Mouse (Mus musculus): ENCODE measurements around the gene Zfp113. TPM values are rescaled to one million over a fixed set of nuclear protein-coding genes. Genes with fewer than 3 reads are reported as not detected.

Gene Zfp113
- polyA plus RNA-seq, 1 experiment = 3.0 TPM

DNA sequence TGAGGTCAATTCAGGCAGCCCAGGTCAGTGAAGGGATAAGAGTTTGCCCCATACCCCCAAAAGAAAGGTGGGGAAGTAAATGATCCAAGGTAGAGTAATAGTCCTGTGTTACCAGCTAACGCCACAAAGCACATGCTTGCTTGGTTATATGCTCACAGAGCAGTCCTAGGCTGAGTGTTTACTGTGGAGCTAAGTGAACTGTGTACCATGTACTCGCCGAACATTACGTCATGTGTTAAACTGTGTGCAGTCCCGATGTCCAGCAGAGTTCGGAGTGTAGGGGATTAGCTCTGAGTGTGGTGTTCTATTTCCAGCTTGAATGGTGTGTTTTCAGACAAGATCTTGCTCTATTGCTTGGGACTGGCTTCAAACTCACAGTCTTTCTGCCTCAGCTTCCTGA is 61.1 kb downstream of the Zfp113 start:
- TF ChIP-seq POLR2A (IDR thresholded peaks at IDR 0.05; ENCODE audit: insufficient read length, low read depth) (no peak), MYOD1 (IDR thresholded peaks at IDR 0.05; ENCODE audit: control insufficient read depth in 1 of 3, insufficient read length in 2 of 3, low read depth in 2 of 3) (no peak), CEBPB (IDR thresholded peaks at IDR 0.05; ENCODE audit: insufficient read depth, poor library complexity, severe bottlenecking) (no peak), REST (IDR thresholded peaks at IDR 0.05; ENCODE audit: insufficient read depth, insufficient read length) (no peak), TCF12 (IDR thresholded peaks at IDR 0.05; ENCODE audit: insufficient read depth, poor library complexity, severe bottlenecking) (no peak), MYOG (IDR thresholded peaks at IDR 0.05; ENCODE audit: control insufficient read depth in 1 of 3, insufficient read depth in 1 of 3, insufficient read length in 2 of 3, low read depth in 2 of 3) (no peak), MAX (IDR thresholded peaks at IDR 0.05; ENCODE audit: low read depth) (no peak), TCF3 (IDR thresholded peaks at IDR 0.05; ENCODE audit: insufficient read length, low read depth) (no peak), POLR2AphosphoS2 (IDR thresholded peaks at IDR 0.05; ENCODE audit: insufficient read length, low read depth) (no peak), E2F4 (IDR thresholded peaks at IDR 0.05; ENCODE audit: insufficient read depth) (no peak)
- Histone ChIP-seq H3ac (ENCODE audit: control insufficient read depth, insufficient read length) (no peak overlapping the region), H3K27me3 (ENCODE audit: control insufficient read depth, insufficient read depth, insufficient read length) (no peaks in the 10 kb centered on the region), H3K79me2 (ENCODE audit: control insufficient read depth, insufficient read depth) (peaks cover 25% of the 10 kb centered on the region), H3K4me3 (no peak overlapping the region), H3K36me3 (ENCODE audit: control insufficient read depth, insufficient read depth) (peaks cover 18% of the 10 kb centered on the region), H3K4me2 (ENCODE audit: low read depth) (no peak overlapping the region)

DNA sequence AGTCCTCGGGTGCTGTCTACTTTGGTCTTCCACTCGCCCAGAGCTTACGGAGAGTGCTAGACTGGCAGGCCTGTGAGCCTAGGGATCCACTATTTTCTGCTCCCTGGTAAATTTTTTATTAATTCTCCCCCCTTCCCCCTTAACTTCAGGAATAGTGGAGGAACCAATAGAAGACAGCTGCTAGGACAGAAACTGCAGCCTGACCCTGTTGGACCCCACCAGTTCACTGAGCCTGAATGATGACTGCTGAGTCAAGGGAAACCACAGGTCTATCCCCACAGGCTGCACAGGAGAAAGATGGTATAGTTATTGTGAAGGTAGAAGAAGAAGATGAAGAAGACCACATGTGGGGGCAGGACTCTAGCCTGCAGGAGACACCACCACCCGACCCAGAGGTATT is 62.8 kb downstream of the Zfp113 start:
- H3K27me3 ChIP-seq (ENCODE audit: control insufficient read depth, insufficient read depth, insufficient read length) = no peaks in the 10 kb centered on the region
- H3K36me3 ChIP-seq (ENCODE audit: control insufficient read depth, insufficient read depth) = peaks cover 10% of the 10 kb centered on the region
- TF ChIP-seq MAX (IDR thresholded peaks at IDR 0.05; ENCODE audit: low read depth) (no peak), POLR2AphosphoS2 (IDR thresholded peaks at IDR 0.05; ENCODE audit: insufficient read length, low read depth) (no peak), USF1 (IDR thresholded peaks at IDR 0.05; ENCODE audit: low read depth) (no peak), MYOG (IDR thresholded peaks at IDR 0.05; ENCODE audit: control insufficient read depth in 1 of 3, insufficient read depth in 1 of 3, insufficient read length in 2 of 3, low read depth in 2 of 3) (no peak), POLR2A (IDR thresholded peaks at IDR 0.05; ENCODE audit: insufficient read length, low read depth) (no peak), MYOD1 (IDR thresholded peaks at IDR 0.05; ENCODE audit: control insufficient read depth in 1 of 3, insufficient read length in 2 of 3, low read depth in 2 of 3) (no peak), REST (IDR thresholded peaks at IDR 0.05; ENCODE audit: insufficient read depth, insufficient read length) (no peak), TCF3 (IDR thresholded peaks at IDR 0.05; ENCODE audit: insufficient read length, low read depth) (no peak), TCF12 (IDR thresholded peaks at IDR 0.05; ENCODE audit: insufficient read depth, poor library complexity, severe bottlenecking) (no peak), E2F4 (IDR thresholded peaks at IDR 0.05; ENCODE audit: insufficient read depth) (no peak)
- H3K79me2 ChIP-seq (ENCODE audit: control insufficient read depth, insufficient read depth) = peaks cover 40% of the 10 kb centered on the region
- H3K4me3 ChIP-seq = no peak overlapping the region
- no peak overlapping the region for H3K4me2 ChIP-seq (ENCODE audit: low read depth)
- no peak overlapping the region for H3ac ChIP-seq (ENCODE audit: control insufficient read depth, insufficient read length)

DNA sequence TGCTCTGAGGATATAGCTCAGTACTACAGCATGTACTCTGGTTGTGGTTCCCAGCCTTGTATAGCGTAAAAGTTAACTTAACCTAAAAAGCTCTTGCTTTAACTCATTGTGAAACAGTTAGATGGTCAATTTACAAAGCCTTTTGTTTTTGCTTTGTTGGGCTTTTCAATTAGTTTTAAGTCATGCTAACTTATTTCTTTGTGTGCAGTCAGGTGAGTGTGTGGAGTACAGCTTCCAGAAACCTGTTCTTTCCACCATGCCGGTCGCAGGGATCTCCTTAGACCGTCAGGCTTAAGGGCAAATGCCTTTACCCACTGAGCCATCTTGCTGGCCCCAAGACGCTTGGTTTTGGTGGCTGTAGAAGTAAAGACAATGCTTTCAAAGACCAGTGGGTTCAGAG is 64.8 kb downstream of the Zfp113 start:
- no peak overlapping the region for H3K4me3 ChIP-seq
- no peaks in the 10 kb centered on the region for H3K36me3 ChIP-seq (ENCODE audit: control insufficient read depth, insufficient read depth)
- H3K4me2 ChIP-seq (ENCODE audit: low read depth) = no peak overlapping the region
- H3ac ChIP-seq (ENCODE audit: control insufficient read depth, insufficient read length) = no peak overlapping the region
- peaks cover 56% of the 10 kb centered on the region for H3K79me2 ChIP-seq (ENCODE audit: control insufficient read depth, insufficient read depth)
- no peaks in the 10 kb centered on the region for H3K27me3 ChIP-seq (ENCODE audit: control insufficient read depth, insufficient read depth, insufficient read length)
- TF ChIP-seq POLR2AphosphoS2 (IDR thresholded peaks at IDR 0.05; ENCODE audit: insufficient read length, low read depth) (no peak), E2F4 (IDR thresholded peaks at IDR 0.05; ENCODE audit: insufficient read depth) (no peak), TCF12 (IDR thresholded peaks at IDR 0.05; ENCODE audit: insufficient read depth, poor library complexity, severe bottlenecking) (no peak), TCF3 (IDR thresholded peaks at IDR 0.05; ENCODE audit: insufficient read length, low read depth) (no peak), MAX (IDR thresholded peaks at IDR 0.05; ENCODE audit: low read depth) (no peak), REST (IDR thresholded peaks at IDR 0.05; ENCODE audit: insufficient read depth, insufficient read length) (no peak), SRF (IDR thresholded peaks at IDR 0.05; ENCODE audit: control insufficient read depth, insufficient read length, low read depth) (no peak), MYOD1 (IDR thresholded peaks at IDR 0.05; ENCODE audit: control insufficient read depth in 1 of 3, insufficient read length in 2 of 3, low read depth in 2 of 3) (no peak), CEBPB (IDR thresholded peaks at IDR 0.05; ENCODE audit: insufficient read depth, poor library complexity, severe bottlenecking) (no peak), POLR2A (IDR thresholded peaks at IDR 0.05; ENCODE audit: insufficient read length, low read depth) (no peak), MYOG (IDR thresholded peaks at IDR 0.05; ENCODE audit: control insufficient read depth in 1 of 3, insufficient read depth in 1 of 3, insufficient read length in 2 of 3, low read depth in 2 of 3) (no peak), USF1 (IDR thresholded peaks at IDR 0.05; ENCODE audit: low read depth) (no peak)

GRCm38 (mm10) chr5:138090271-138090670 is 65.3 kb downstream of the Zfp113 start:
- H3K27me3 ChIP-seq (ENCODE audit: control insufficient read depth, insufficient read depth, insufficient read length) = no peaks in the 10 kb centered on the region
- no peak overlapping the region for H3K4me3 ChIP-seq
- H3K36me3 ChIP-seq (ENCODE audit: control insufficient read depth, insufficient read depth) = no peaks in the 10 kb centered on the region
- H3ac ChIP-seq (ENCODE audit: control insufficient read depth, insufficient read length) = no peak overlapping the region
- H3K79me2 ChIP-seq (ENCODE audit: control insufficient read depth, insufficient read depth) = peaks cover 61% of the 10 kb centered on the region
- TF ChIP-seq POLR2AphosphoS2 (IDR thresholded peaks at IDR 0.05; ENCODE audit: insufficient read length, low read depth) = no peak
- TF ChIP-seq REST (IDR thresholded peaks at IDR 0.05; ENCODE audit: insufficient read depth, insufficient read length) = no peak
- TF ChIP-seq SRF (IDR thresholded peaks at IDR 0.05; ENCODE audit: control insufficient read depth, insufficient read length, low read depth) = no peak
- no peak for TF ChIP-seq USF1 (IDR thresholded peaks at IDR 0.05; ENCODE audit: low read depth)
- TF ChIP-seq TCF12 (IDR thresholded peaks at IDR 0.05; ENCODE audit: insufficient read depth, poor library complexity, severe bottlenecking) = no peak
- TF ChIP-seq POLR2A (IDR thresholded peaks at IDR 0.05; ENCODE audit: insufficient read length, low read depth) = no peak
- no peak for TF ChIP-seq CEBPB (IDR thresholded peaks at IDR 0.05; ENCODE audit: insufficient read depth, poor library complexity, severe bottlenecking)
- TF ChIP-seq MYOG (IDR thresholded peaks at IDR 0.05; ENCODE audit: control insufficient read depth in 1 of 3, insufficient read depth in 1 of 3, insufficient read length in 2 of 3, low read depth in 2 of 3) = no peak
- TF ChIP-seq MYOD1 (IDR thresholded peaks at IDR 0.05; ENCODE audit: control insufficient read depth in 1 of 3, insufficient read length in 2 of 3, low read depth in 2 of 3) = no peak
- TF ChIP-seq E2F4 (IDR thresholded peaks at IDR 0.05; ENCODE audit: insufficient read depth) = no peak
- H3K4me2 ChIP-seq (ENCODE audit: low read depth) = no peak overlapping the region

Other genes starting within 250 kb of the Zfp113 start
- 0.01 TPM for gene Cyp3a13, start 234.1 kb downstream of the Zfp113 start, polyA plus RNA-seq (2012; fragmentation: generic; extraction: Trizol)
- not detected for gene Gjc3, start 192.6 kb downstream of the Zfp113 start, polyA plus RNA-seq (2012; fragmentation: generic; extraction: Trizol)
- gene Azgp1, start 174.2 kb downstream of the Zfp113 start, polyA plus RNA-seq (2012; fragmentation: generic; extraction: Trizol) = not detected
- gene Smok3a, start 134.5 kb downstream of the Zfp113 start, polyA plus RNA-seq (2012; fragmentation: generic; extraction: Trizol) = not detected
- gene Smok3b, start 134.3 kb downstream of the Zfp113 start, polyA plus RNA-seq (2012; fragmentation: generic; extraction: Trizol) = not detected
- gene Smok3c, start 102.5 kb downstream of the Zfp113 start, polyA plus RNA-seq (2012; fragmentation: generic; extraction: Trizol) = not detected
- 5.1 TPM for gene Zkscan1, start 70.7 kb downstream of the Zfp113 start, polyA plus RNA-seq (2012; fragmentation: generic; extraction: Trizol)
- gene Zscan21, start 38.8 kb downstream of the Zfp113 start, polyA plus RNA-seq (2012; fragmentation: generic; extraction: Trizol) = 12.3 TPM
- 186 TPM for gene Cops6, start 5.3 kb upstream of the Zfp113 start, polyA plus RNA-seq (2012; fragmentation: generic; extraction: Trizol)
- 10.4 TPM for gene Ap4m1, start 16.3 kb upstream of the Zfp113 start, polyA plus RNA-seq (2012; fragmentation: generic; extraction: Trizol)
- 55.4 TPM for gene Mcm7, start 16.7 kb upstream of the Zfp113 start, polyA plus RNA-seq (2012; fragmentation: generic; extraction: Trizol)
- gene Taf6, start 31.7 kb upstream of the Zfp113 start, polyA plus RNA-seq (2012; fragmentation: generic; extraction: Trizol) = 47.1 TPM
- 11.5 TPM for gene Cnpy4, start 31.7 kb upstream of the Zfp113 start, polyA plus RNA-seq (2012; fragmentation: generic; extraction: Trizol)
- 2.5 TPM for gene Mblac1, start 38.6 kb upstream of the Zfp113 start, polyA plus RNA-seq (2012; fragmentation: generic; extraction: Trizol)
- gene Nxpe5, start 70.2 kb upstream of the Zfp113 start, polyA plus RNA-seq (2012; fragmentation: generic; extraction: Trizol) = not detected
- 97.7 TPM for gene Lamtor4, start 99.7 kb upstream of the Zfp113 start, polyA plus RNA-seq (2012; fragmentation: generic; extraction: Trizol)
- 6.7 TPM for gene BC037034, start 108.3 kb upstream of the Zfp113 start, polyA plus RNA-seq (2012; fragmentation: generic; extraction: Trizol)
- gene Gal3st4, start 117.1 kb upstream of the Zfp113 start, polyA plus RNA-seq (2012; fragmentation: generic; extraction: Trizol) = not detected
- gene Gm43720, start 124.2 kb upstream of the Zfp113 start, polyA plus RNA-seq (2012; fragmentation: generic; extraction: Trizol) = 0.01 TPM
- gene Gpc2, start 124.3 kb upstream of the Zfp113 start, polyA plus RNA-seq (2012; fragmentation: generic; extraction: Trizol) = 0.54 TPM
- 0.01 TPM for gene Stag3, start 124.5 kb upstream of the Zfp113 start, polyA plus RNA-seq (2012; fragmentation: generic; extraction: Trizol)
- gene Pvrig, start 186.2 kb upstream of the Zfp113 start, polyA plus RNA-seq (2012; fragmentation: generic; extraction: Trizol) = 0.04 TPM